Comparison of ENCODE assay signal across 10 mouse cellular contexts in genomic region chr11:73172186-73172585, GRCm38 (mm10). TPM values are rescaled to one million over a fixed set of nuclear protein-coding genes. Genes with fewer than 3 reads are reported as not detected.
DNase-seq lines count a peak whose midpoint lies in the region; ATAC-seq lines count a peak whose summit lies in the region.
"Had no signal": no experiment of that assay in that cellular context is flagged by ENCODE, and none has a peak within 500 bp of the region (broad histone marks: within the 10 kb centered on the region; RNA-seq: fewer than 3 reads in every experiment).

No protein-coding gene starts in this region.

- peaks cover 39% of the 10 kb centered on the region for H3K36me3 ChIP-seq in heart, embryonic 13.5 days
- H3K36me3 ChIP-seq in hindbrain, embryonic 11.5 days (ENCODE audit: control insufficient read depth, insufficient read depth, low read length), result no peaks in the 10 kb centered on the region

- WGBS in heart, embryonic 13.5 days, result 45% methylated on average over 5 of the region's 5 CpGs
- WGBS in hindbrain, embryonic 11.5 days, result 75% methylated on average over 5 of the region's 5 CpGs

- H3K4me3 ChIP-seq in heart, embryonic 13.5 days, result no peak overlapping the region
- H3K4me3 ChIP-seq in hindbrain, embryonic 11.5 days (ENCODE audit: low read depth, low read length), result no peak overlapping the region
- H3K4me3 ChIP-seq: neural tube, embryonic 12.5 days had no signal

- no peaks in the 10 kb centered on the region for H3K27me3 ChIP-seq in heart, embryonic 13.5 days (replicated peaks)
- no peaks in the 10 kb centered on the region for H3K27me3 ChIP-seq in hindbrain, embryonic 11.5 days (ENCODE audit: control insufficient read depth, insufficient read depth, low read length)
- H3K27me3 ChIP-seq: neural tube, embryonic 12.5 days had no signal

- DNase-seq in urinary bladder, postnatal 14 days (ENCODE audit: low spot score), result peak; percentile 55
- DNase-seq in urinary bladder, postnatal 4 days (ENCODE audit: low spot score in 2 of 2), result no peak
- DNase-seq in kidney, postnatal 4 days, result peak; percentile 52 to 68
- no peak for DNase-seq in hindbrain, embryonic 11.5 days (ENCODE audit: low spot score)
- DNase-seq: cerebellum, adult 2 months had no signal

- ATAC-seq in heart, embryonic 13.5 days (ENCODE audit: extremely low read depth, insufficient number of reproducible peaks, low FRiP score, low TSS enrichment), result no peak
- no peak for ATAC-seq in erythroblast, adult 5-6 weeks (replicated peaks; ENCODE audit: low FRiP score, poor library complexity, severe bottlenecking)
- ATAC-seq in inflammation-experienced regulatory T-cells, adult 6 months, result no peak
- ATAC-seq in hindbrain, embryonic 11.5 days (ENCODE audit: low FRiP score), result no peak

- peaks cover 37% of the 10 kb centered on the region for H3K4me1 ChIP-seq in heart, embryonic 13.5 days
- H3K4me1 ChIP-seq in hindbrain, embryonic 11.5 days (replicated peaks; ENCODE audit: control insufficient read depth, insufficient read depth, low read length), result no peaks in the 10 kb centered on the region; the same call in none of the 2 replicates

- H3K4me2 ChIP-seq in heart, embryonic 13.5 days, result no peak overlapping the region
- no peak overlapping the region for H3K4me2 ChIP-seq in hindbrain, embryonic 11.5 days (replicated peaks; ENCODE audit: low read depth, low read length)
- H3K4me2 ChIP-seq: neural tube, embryonic 12.5 days had no signal

- no peaks in the 10 kb centered on the region for H3K9me3 ChIP-seq in heart, embryonic 13.5 days
- H3K9me3 ChIP-seq in hindbrain, embryonic 11.5 days (ENCODE audit: control insufficient read depth, low read length), result no peaks in the 10 kb centered on the region
- H3K9me3 ChIP-seq: neural tube, embryonic 12.5 days had no signal

- peak overlapping the region; percentile 65 for H3K9ac ChIP-seq in heart, embryonic 13.5 days
- no peak overlapping the region for H3K9ac ChIP-seq in hindbrain, embryonic 11.5 days (ENCODE audit: low read depth, low read length)
- H3K9ac ChIP-seq: liver, embryonic 14.5 days; neural tube, embryonic 12.5 days had no signal

- H3K27ac ChIP-seq in heart, embryonic 13.5 days (replicated peaks), result peak overlapping the region; percentile 28
- H3K27ac ChIP-seq in hindbrain, embryonic 11.5 days (ENCODE audit: low read depth, low read length), result no peak overlapping the region
- H3K27ac ChIP-seq: liver, embryonic 14.5 days; neural tube, embryonic 12.5 days had no signal

RNA-seq across cellular contexts. Expression of gene Emc6, which starts 4.7 kb away (rescaled TPM):
- 93.0 and 101 TPM in 2 replicates for polyA plus RNA-seq in heart, embryonic 13.5 days (2015; fragmentation: Nextera tagmentation; extraction: Ambion mirVana)
- total RNA-seq in erythroblast, adult 5-6 weeks (2015; ENCODE audit: low replicate concordance), result 12.5 and 25.2 TPM in 2 replicates
- total RNA-seq in erythroblast, adult 5-6 weeks (2017; ENCODE audit: low replicate concordance), result 3.3 and 6.0 TPM in 2 replicates
- 10 to 100 TPM; 43.7 to 57.0 (median 49.4) TPM for polyA plus RNA-seq in inflammation-experienced regulatory T-cells, adult 6 months (2017; shearing (Covaris generic))
- 132 and 134 TPM in 2 replicates for polyA plus RNA-seq in hindbrain, embryonic 11.5 days (2014; fragmentation: Nextera tagmentation; extraction: Ambion mirVana)

RNA-seq across cellular contexts. Expression of gene Tax1bp3, which starts 4.7 kb away (rescaled TPM):
- 236 and 262 TPM in 2 replicates for polyA plus RNA-seq in heart, embryonic 13.5 days (2015; fragmentation: Nextera tagmentation; extraction: Ambion mirVana)
- total RNA-seq in erythroblast, adult 5-6 weeks (2015; ENCODE audit: low replicate concordance), result 3.1 and 4.4 TPM in 2 replicates
- total RNA-seq in erythroblast, adult 5-6 weeks (2017; ENCODE audit: low replicate concordance), result 2.5 and 4.0 TPM in 2 replicates
- polyA plus RNA-seq in inflammation-experienced regulatory T-cells, adult 6 months (2017; shearing (Covaris generic)), result 10 to 100 TPM; 20.9 to 43.7 (median 25.2) TPM
- polyA plus RNA-seq in hindbrain, embryonic 11.5 days (2014; fragmentation: Nextera tagmentation; extraction: Ambion mirVana), result 221 and 223 TPM in 2 replicates

RNA-seq across cellular contexts. Expression of gene P2rx5, which starts 12.0 kb away (rescaled TPM):
- polyA plus RNA-seq in heart, embryonic 13.5 days (2015; fragmentation: Nextera tagmentation; extraction: Ambion mirVana), result 1.1 and 2.0 TPM in 2 replicates
- not detected in 2 replicates for total RNA-seq in erythroblast, adult 5-6 weeks (2015; ENCODE audit: low replicate concordance)
- not detected in 2 replicates for total RNA-seq in erythroblast, adult 5-6 weeks (2017; ENCODE audit: low replicate concordance)
- polyA plus RNA-seq in inflammation-experienced regulatory T-cells, adult 6 months (2017; shearing (Covaris generic)), result under 1 TPM in 2 of 3 experiments, not detected in 1; 0.23 to 0.24 TPM
- polyA plus RNA-seq in hindbrain, embryonic 11.5 days (2014; fragmentation: Nextera tagmentation; extraction: Ambion mirVana), result 0.45 TPM in 2 replicates

RNA-seq across cellular contexts. Expression of gene Ctns, which starts 26.7 kb away (rescaled TPM):
- polyA plus RNA-seq in heart, embryonic 13.5 days (2015; fragmentation: Nextera tagmentation; extraction: Ambion mirVana), result 11.0 and 11.7 TPM in 2 replicates
- total RNA-seq in erythroblast, adult 5-6 weeks (2015; ENCODE audit: low replicate concordance), result 2.3 and 6.0 TPM in 2 replicates
- total RNA-seq in erythroblast, adult 5-6 weeks (2017; ENCODE audit: low replicate concordance), result 3.5 and 6.0 TPM in 2 replicates
- polyA plus RNA-seq in inflammation-experienced regulatory T-cells, adult 6 months (2017; shearing (Covaris generic)), result 10 to 100 TPM in 2 of 3 experiments, 1 to 10 TPM in 1; 7.4 to 11.4 (median 11.3) TPM
- 19.1 and 25.2 TPM in 2 replicates for polyA plus RNA-seq in hindbrain, embryonic 11.5 days (2014; fragmentation: Nextera tagmentation; extraction: Ambion mirVana)

RNA-seq across cellular contexts. Expression of gene Shpk, which starts 27.1 kb away (rescaled TPM):
- polyA plus RNA-seq in heart, embryonic 13.5 days (2015; fragmentation: Nextera tagmentation; extraction: Ambion mirVana), result 0.56 and 0.60 TPM in 2 replicates
- total RNA-seq in erythroblast, adult 5-6 weeks (2015; ENCODE audit: low replicate concordance), result 2.1 TPM in 1 of 2 replicates, not detected in the other
- 1.5 and 2.4 TPM in 2 replicates for total RNA-seq in erythroblast, adult 5-6 weeks (2017; ENCODE audit: low replicate concordance)
- polyA plus RNA-seq in inflammation-experienced regulatory T-cells, adult 6 months (2017; shearing (Covaris generic)), result 1 to 10 TPM; 1.7 to 3.3 (median 2.7) TPM
- 0.99 and 1.2 TPM in 2 replicates for polyA plus RNA-seq in hindbrain, embryonic 11.5 days (2014; fragmentation: Nextera tagmentation; extraction: Ambion mirVana)

Comparison
In these comparisons a context has a peak if more than half of its experiments do, and no peak if none do; other contexts are left out.
1. DNase-seq: peak in urinary bladder, postnatal 14 days (single experiment) and kidney, postnatal 4 days (2 of 2); none in urinary bladder, postnatal 4 days (0 of 2) and hindbrain, embryonic 11.5 days (single experiment).